In genomic region chr1:83116447-83117137, GRCm38 (mm10) we compare ENCODE assay signal across 28 mouse cellular contexts. TPM values are rescaled to one million over a fixed set of nuclear protein-coding genes. Genes with fewer than 3 reads are reported as not detected.
DNase-seq lines count a peak whose midpoint lies in the region; ATAC-seq lines count a peak whose summit lies in the region.
"Had no signal": no experiment of that assay in that cellular context is flagged by ENCODE, and none has a peak within 500 bp of the region (broad histone marks: within the 10 kb centered on the region; RNA-seq: fewer than 3 reads in every experiment).

Gene Ccl20, plus strand, starts transcription at chr1:83116766.

- no peak within 1 kb of the TSS for H3K9ac ChIP-seq in kidney, embryonic 15.5 days
- H3K9ac ChIP-seq in intestine, embryonic 14.5 days (ENCODE audit: low read length): no peak within 1 kb of the TSS
- H3K9ac ChIP-seq in stomach, embryonic 16.5 days (ENCODE audit: low read length): no peak within 1 kb of the TSS
- H3K9ac ChIP-seq: forebrain, postnatal 0 days; heart, embryonic 13.5 days; hindbrain, embryonic 13.5 days; limb, embryonic 13.5 days; liver, embryonic 12.5 days; neural tube, embryonic 13.5 days had no signal

- DNase-seq in kidney, postnatal 14 days: no peak
- DNase-seq in ES-CJ7 (ENCODE audit: low read depth, low spot score): peak; percentile 73
- peak; percentile 54 for DNase-seq in intestine, embryonic 14.5 days (ENCODE audit: low spot score)
- DNase-seq in hindbrain, embryonic 10.5 days (ENCODE audit: low spot score): no peak
- no peak for DNase-seq in urinary bladder, postnatal 4 days (ENCODE audit: low spot score in 2 of 2)
- DNase-seq: adrenal gland, adult 8-10 months; cerebellum, adult 11-12 months; cerebellum, postnatal 10 days; forebrain, postnatal 0 days; gastrocnemius, postnatal 25 days; heart, adult 18-20 months; heart, postnatal 14 days; layer of hippocampus, postnatal 36 days; lung, adult 18-20 months; lung, postnatal 36 days; midbrain, embryonic 14.5 days had no signal

- H3K4me3 ChIP-seq in kidney, embryonic 15.5 days (replicated peaks): no peak within 1 kb of the TSS
- no peak within 1 kb of the TSS for H3K4me3 ChIP-seq in intestine, embryonic 14.5 days (ENCODE audit: low read depth, low read length)
- no peak within 1 kb of the TSS for H3K4me3 ChIP-seq in stomach, embryonic 16.5 days (replicated peaks; ENCODE audit: low read length)
- H3K4me3 ChIP-seq in hindbrain, embryonic 10.5 days: no peak within 1 kb of the TSS
- H3K4me3 ChIP-seq: embryonic facial prominence, embryonic 10.5 days; forebrain, embryonic 10.5 days; heart, embryonic 13.5 days; hindbrain, embryonic 13.5 days; limb, embryonic 13.5 days; liver, embryonic 12.5 days; neural tube, embryonic 13.5 days had no signal

- peaks cover 4% of the 10 kb centered on the region; the same call in 1 of the 2 replicates for H3K4me1 ChIP-seq in kidney, embryonic 15.5 days
- H3K4me1 ChIP-seq in intestine, embryonic 14.5 days (replicated peaks; ENCODE audit: control insufficient read depth, insufficient read depth, low read length): no peaks in the 10 kb centered on the region; the same call in 1 of the 2 replicates
- 0 out of 2 replicates have a peak, but pooled peaks cover 4% of the 10 kb centered on the region for H3K4me1 ChIP-seq in stomach, embryonic 16.5 days (ENCODE audit: control insufficient read depth, insufficient read depth, low read length)
- no peaks in the 10 kb centered on the region for H3K4me1 ChIP-seq in hindbrain, embryonic 10.5 days (replicated peaks)
- H3K4me1 ChIP-seq: embryonic facial prominence, embryonic 10.5 days; forebrain, embryonic 10.5 days; hindbrain, embryonic 13.5 days; limb, embryonic 13.5 days; liver, embryonic 12.5 days; neural tube, embryonic 13.5 days had no signal

- no peaks in the 10 kb centered on the region for H3K27me3 ChIP-seq in kidney, embryonic 15.5 days
- no peaks in the 10 kb centered on the region for H3K27me3 ChIP-seq in intestine, embryonic 14.5 days (replicated peaks; ENCODE audit: control insufficient read depth, insufficient read depth, low read length)
- H3K27me3 ChIP-seq in stomach, embryonic 16.5 days (ENCODE audit: control insufficient read depth, insufficient read depth, low read length): no peaks in the 10 kb centered on the region
- H3K27me3 ChIP-seq in hindbrain, embryonic 10.5 days (ENCODE audit: insufficient read depth, poor library complexity, severe bottlenecking): no peaks in the 10 kb centered on the region
- H3K27me3 ChIP-seq: heart, embryonic 13.5 days; hindbrain, embryonic 13.5 days; limb, embryonic 13.5 days; liver, embryonic 12.5 days; neural tube, embryonic 13.5 days had no signal

- 0 out of 2 replicates have a peak, but pooled peaks have one; percentile 43 for ATAC-seq in kidney, embryonic 15.5 days (replicated peaks; ENCODE audit: low FRiP score)
- ATAC-seq in intestine, embryonic 14.5 days (replicated peaks; ENCODE audit: low FRiP score, low TSS enrichment, low read depth): 0 out of 2 replicates have a peak, but pooled peaks have one; percentile 25
- peak; percentile 45; the same call in 1 of the 2 replicates for ATAC-seq in stomach, embryonic 16.5 days (ENCODE audit: insufficient read depth, low FRiP score)
- ATAC-seq: activated CD4-positive, CD25-positive, alpha-beta regulatory T cell, adult 4 months; forebrain, postnatal 0 days; liver, embryonic 12.5 days had no signal

- H3K4me2 ChIP-seq in kidney, embryonic 15.5 days: no peak within 1 kb of the TSS
- H3K4me2 ChIP-seq in intestine, embryonic 14.5 days (ENCODE audit: low read length): no peak within 1 kb of the TSS
- H3K4me2 ChIP-seq in stomach, embryonic 16.5 days (ENCODE audit: low read depth, low read length): no peak within 1 kb of the TSS
- H3K4me2 ChIP-seq: heart, embryonic 13.5 days; hindbrain, embryonic 13.5 days; limb, embryonic 13.5 days; liver, embryonic 12.5 days; neural tube, embryonic 13.5 days had no signal

- WGBS in kidney, embryonic 15.5 days: 41% methylated on average over 8 of the region's 8 CpGs
- 33% methylated on average over 8 of the region's 8 CpGs for WGBS in intestine, embryonic 14.5 days
- WGBS in stomach, embryonic 16.5 days: 20% methylated on average over 8 of the region's 8 CpGs
- WGBS in hindbrain, embryonic 10.5 days: 51% methylated on average over 8 of the region's 8 CpGs

- no peaks in the 10 kb centered on the region for H3K9me3 ChIP-seq in kidney, embryonic 15.5 days (replicated peaks)
- no peaks in the 10 kb centered on the region for H3K9me3 ChIP-seq in intestine, embryonic 14.5 days (ENCODE audit: control insufficient read depth, low read length)
- H3K9me3 ChIP-seq in stomach, embryonic 16.5 days (replicated peaks; ENCODE audit: control insufficient read depth, low read length): no peaks in the 10 kb centered on the region
- no peaks in the 10 kb centered on the region for H3K9me3 ChIP-seq in hindbrain, embryonic 10.5 days
- H3K9me3 ChIP-seq: embryonic facial prominence, embryonic 10.5 days; forebrain, embryonic 10.5 days; heart, embryonic 13.5 days; hindbrain, embryonic 13.5 days; limb, embryonic 13.5 days; liver, embryonic 12.5 days; neural tube, embryonic 13.5 days had no signal

- no peak within 1 kb of the TSS for H3K27ac ChIP-seq in kidney, embryonic 15.5 days
- H3K27ac ChIP-seq in intestine, embryonic 14.5 days (ENCODE audit: low read depth): no peak within 1 kb of the TSS
- peak within 1 kb of the TSS; percentile 29; the same call in 1 of the 2 replicates for H3K27ac ChIP-seq in stomach, embryonic 16.5 days (ENCODE audit: low read length)
- no peak within 1 kb of the TSS for H3K27ac ChIP-seq in hindbrain, embryonic 10.5 days
- H3K27ac ChIP-seq: embryonic facial prominence, embryonic 10.5 days; forebrain, embryonic 10.5 days; heart, embryonic 13.5 days; hindbrain, embryonic 13.5 days; limb, embryonic 13.5 days; liver, embryonic 12.5 days; neural tube, embryonic 13.5 days had no signal

- no peaks in the 10 kb centered on the region for H3K36me3 ChIP-seq in kidney, embryonic 15.5 days
- H3K36me3 ChIP-seq in intestine, embryonic 14.5 days (ENCODE audit: control insufficient read depth, insufficient read depth, low read length): no peaks in the 10 kb centered on the region
- H3K36me3 ChIP-seq in stomach, embryonic 16.5 days (ENCODE audit: control insufficient read depth, insufficient read depth, low read length): no peaks in the 10 kb centered on the region
- no peaks in the 10 kb centered on the region for H3K36me3 ChIP-seq in hindbrain, embryonic 10.5 days
- H3K36me3 ChIP-seq: embryonic facial prominence, embryonic 10.5 days; forebrain, embryonic 10.5 days; heart, embryonic 13.5 days; hindbrain, embryonic 13.5 days; limb, embryonic 13.5 days; liver, embryonic 12.5 days; neural tube, embryonic 13.5 days had no signal

RNA-seq across cellular contexts. Expression of gene Ccl20, which starts in this region (rescaled TPM):
- polyA plus RNA-seq in kidney, embryonic 15.5 days (2015; fragmentation: Nextera tagmentation; extraction: Ambion mirVana): 0.56 and 1.2 TPM in 2 replicates
- 3.4 and 3.7 TPM in 2 replicates for polyA plus RNA-seq in intestine, embryonic 14.5 days (2014; fragmentation: Nextera tagmentation; extraction: Ambion mirVana)
- 7.6 and 7.9 TPM in 2 replicates for polyA plus RNA-seq in stomach, embryonic 16.5 days (2015; fragmentation: Nextera tagmentation; extraction: Ambion mirVana)
- 0.26 TPM in 1 of 2 replicates, not detected in the other for polyA plus RNA-seq in hindbrain, embryonic 10.5 days (2016; fragmentation: Nextera tagmentation; extraction: Ambion mirVana)
- polyA plus RNA-seq: cortical plate, adult 2 months; embryonic facial prominence, embryonic 10.5 days; forebrain, embryonic 10.5 days; hindbrain, embryonic 13.5 days; limb, embryonic 13.5 days; midbrain, embryonic 14.5 days; neural tube, embryonic 13.5 days; urinary bladder, adult 2 months had no signal

Comparison
In these comparisons a context has a peak if more than half of its experiments do, and no peak if none do; other contexts are left out.
1. DNase-seq: peak in ES-CJ7 (single experiment) and intestine, embryonic 14.5 days (single experiment); none in kidney, postnatal 14 days (single experiment), hindbrain, embryonic 10.5 days (single experiment) and urinary bladder, postnatal 4 days (0 of 2).
2. Peak in every context shown above with its lines, with median percentiles within 50 percentile points of each other: ATAC-seq.